Mouse (Mus musculus): ENCODE data around the gene Sgms1.

DNA sequence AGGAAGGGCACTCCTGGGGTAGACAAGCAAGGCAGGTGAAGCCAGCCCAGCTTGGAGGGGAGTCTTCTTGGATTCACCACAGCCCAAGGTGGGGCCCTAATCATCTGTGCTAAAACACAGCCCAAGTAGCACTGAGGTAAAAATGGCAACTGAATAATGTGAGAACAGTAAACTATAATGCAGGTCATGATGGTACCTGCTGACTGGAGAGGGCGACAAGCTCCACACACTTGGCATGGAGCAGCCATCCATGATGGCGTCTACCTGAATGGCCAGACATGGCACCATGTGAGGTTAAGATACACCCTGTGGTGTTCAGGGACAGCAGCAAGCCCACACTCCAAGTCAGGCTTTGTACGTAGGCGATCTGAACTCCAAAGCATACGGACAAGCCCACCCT is 190.4 kb downstream of the Sgms1 start:
- TF ChIP-seq CTCF (IDR thresholded peaks at IDR 0.05; ENCODE audit: borderline replicate concordance, insufficient read depth, low read length) (no peak), POLR2A (IDR thresholded peaks at IDR 0.05; ENCODE audit: low read depth, low read length) (no peak)

Measured in embryonic fibroblast, embryonic 13.5 days (primary cell).